Mouse (Mus musculus) midbrain, embryonic 13.5 days (tissue): Measurements from ENCODE around the gene Rbm10. TPM values are rescaled to one million over a fixed set of nuclear protein-coding genes. Genes with fewer than 3 reads are reported as not detected.

Source experiments
- ATAC-seq: fragments of 200-750 bp; cut with Nextera tagmentation; 2 replicates; pipeline ENCODE4 v1.8.0; 2017; ENCODE audit warnings: mild to moderate bottlenecking, moderate TSS enrichment, moderate library complexity
- H3K27ac ChIP-seq: fragments of 300-500 bp; sonication (generic); 2 replicates; pipeline ENCODE4 v1.5.1; 2015; ENCODE audit warnings: inconsistent platforms, mild to moderate bottlenecking, moderate library complexity
- H3K27me3 ChIP-seq: fragments of 300-500 bp; sonication (generic); 2 replicates; pipeline ENCODE4 v1.6.1; 2015; ENCODE audit warnings: mild to moderate bottlenecking, inconsistent platforms
- H3K36me3 ChIP-seq: fragments of 300-500 bp; sonication (generic); 2 replicates; pipeline ENCODE4 v1.6.1; 2015; ENCODE audit warnings: mild to moderate bottlenecking, inconsistent platforms
- H3K4me1 ChIP-seq: fragments of 300-500 bp; sonication (generic); replicated peaks from 2 replicates; pipeline ENCODE4 v1.6.1; 2015; ENCODE audit warnings: inconsistent platforms
- H3K4me2 ChIP-seq: fragments of 300-500 bp; sonication (generic); replicated peaks from 2 replicates; pipeline ENCODE4 v1.6.1; 2015; ENCODE audit warnings: moderate library complexity, mild to moderate bottlenecking, inconsistent platforms
- H3K4me3 ChIP-seq: fragments of 300-500 bp; sonication (generic); replicated peaks from 2 replicates; pipeline ENCODE4 v1.5.1; 2015; ENCODE audit warnings: mild to moderate bottlenecking, inconsistent platforms
- H3K9ac ChIP-seq: fragments of 300-500 bp; sonication (generic); replicated peaks from 2 replicates; pipeline ENCODE4 v1.6.1; 2015; ENCODE audit warnings: mild to moderate bottlenecking, inconsistent platforms
- H3K9me3 ChIP-seq: fragments of 300-500 bp; sonication (generic); 2 replicates; pipeline ENCODE4 v1.6.1; 2016; ENCODE audit warnings: mild to moderate bottlenecking, inconsistent platforms
- WGBS: fragments of 180-500 bp; shearing (Covaris S2); methylation state at CpG from one replicate; pipeline ENCODE4 v1.1.7; 2015; 5-methylcytosine and 5-hydroxymethylcytosine counted together
- polyA plus RNA-seq: library from polyadenylated mRNA; unstranded; fragments of >200 nt; fragmentation: Nextera tagmentation; extraction: Ambion mirVana; gene quantifications from 2 replicates; pipeline ENCODE4 v1.2.1, GENCODE M21; 2015

Rbm10 gene
- polyA plus RNA-seq, 1 experiment from 2014 or later: 81.7 TPM

DNA sequence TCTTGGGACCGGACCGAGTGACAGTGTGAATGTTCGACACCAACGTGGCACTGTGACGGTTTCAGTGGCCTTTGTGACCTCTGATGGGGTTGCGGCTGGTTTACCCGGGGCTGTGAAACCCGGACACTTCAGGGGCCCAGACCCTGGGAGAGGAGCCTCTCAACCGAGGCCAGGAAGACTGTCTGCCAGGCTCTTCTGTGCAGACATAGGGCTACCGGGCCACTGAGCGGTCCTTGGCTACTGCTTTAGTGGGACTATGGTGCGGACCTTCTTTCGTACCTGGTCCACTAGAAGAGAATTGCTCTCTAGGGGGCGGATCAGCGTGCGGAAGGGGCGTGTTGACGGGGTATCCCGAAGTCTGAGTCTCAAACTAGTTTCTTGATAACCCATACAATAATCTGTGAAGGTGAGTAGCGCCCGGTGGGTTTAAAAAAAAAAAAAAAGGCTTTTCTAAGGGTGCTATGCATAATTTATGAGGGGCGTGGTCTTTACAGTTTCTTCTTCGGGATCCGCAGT lies 41.6 kb downstream of the Rbm10 start:
- Histone ChIP-seq H3K36me3 (no peaks in the 10 kb centered on the region), H3K27me3 (no peaks in the 10 kb centered on the region), H3K4me1 (peaks cover 5% of the 10 kb centered on the region; the same call in 1 of the 2 replicates), H3K9ac (peak overlapping the region; percentile 25; the same call in 1 of the 2 replicates), H3K27ac (no peak overlapping the region), H3K4me3 (peak overlapping the region; percentile 46), H3K9me3 (no peaks in the 10 kb centered on the region), H3K4me2 (peak overlapping the region; percentile 72)
- whole genome bisulfite sequencing: 17% methylated on average over 24 of the region's 24 CpGs
- no peak for ATAC-seq

DNA sequence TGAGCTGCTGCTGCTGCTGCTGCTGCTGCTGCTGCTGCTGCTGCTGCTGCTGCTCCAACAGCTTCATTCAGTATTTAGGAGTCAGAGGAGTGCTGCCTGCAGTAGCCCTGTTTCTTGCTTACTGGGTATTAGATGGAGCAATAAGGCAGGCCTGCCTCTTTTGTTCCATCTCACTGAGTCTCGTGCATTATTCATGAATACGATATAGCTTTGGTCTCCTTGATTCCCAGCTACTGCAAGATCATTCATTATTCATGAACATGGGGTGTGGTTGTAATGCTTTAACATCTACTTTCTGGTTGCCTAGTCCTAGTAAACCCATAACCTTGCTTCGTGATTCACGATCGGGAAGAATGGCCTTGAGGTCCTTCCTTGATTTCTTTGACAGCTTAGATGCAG lies 45.0 kb downstream of the Rbm10 start:
- Histone ChIP-seq H3K36me3 (0 out of 2 replicates have a peak, but pooled peaks cover 3% of the 10 kb centered on the region), H3K9ac (no peak overlapping the region), H3K9me3 (no peaks in the 10 kb centered on the region), H3K4me3 (peak overlapping the region; percentile 66; the same call in 1 of the 2 replicates), H3K4me1 (peaks cover 35% of the 10 kb centered on the region), H3K27me3 (no peaks in the 10 kb centered on the region), H3K27ac (peak overlapping the region; percentile 89), H3K4me2 (peak overlapping the region; percentile 31)
- 31% methylated on average over 5 of the region's 5 CpGs for WGBS
- ATAC-seq: peak; percentile 78

- ATAC-seq: peak; percentile 89
- 17% methylated on average over 28 of the region's 28 CpGs for WGBS
- H3K9me3 ChIP-seq: no peaks in the 10 kb centered on the region
- H3K4me2 ChIP-seq: peak overlapping the region; percentile 62
- H3K36me3 ChIP-seq: peaks cover 9% of the 10 kb centered on the region; the same call in 1 of the 2 replicates
- H3K27ac ChIP-seq: peak overlapping the region; percentile 90
- peak overlapping the region; percentile 82 for H3K9ac ChIP-seq
- peaks cover 35% of the 10 kb centered on the region for H3K4me1 ChIP-seq
- no peaks in the 10 kb centered on the region for H3K27me3 ChIP-seq
- H3K4me3 ChIP-seq: peak overlapping the region; percentile 66
These were observed 45.6 kb downstream of the Rbm10 start for GRCm38 (mm10) chrX:20662716-20663443.

DNA sequence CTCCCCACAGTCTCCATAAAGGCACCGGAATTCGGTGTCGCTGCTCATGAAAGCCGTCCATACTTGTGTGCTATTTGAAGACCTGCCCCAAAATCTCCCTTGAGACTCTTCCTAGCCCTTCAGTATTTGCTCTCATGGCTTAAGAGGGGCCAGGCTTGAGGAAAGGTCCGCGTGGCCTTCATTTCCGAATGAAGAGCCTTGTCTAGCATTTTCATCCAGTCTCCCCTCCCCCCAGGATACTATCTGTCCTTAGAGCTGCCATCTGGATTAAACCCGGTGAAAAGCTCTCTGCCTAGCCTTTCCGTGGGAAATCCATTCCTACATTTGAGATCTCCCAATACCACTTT lies 46.1 kb downstream of the Rbm10 start:
- ATAC-seq: no peak
- Histone ChIP-seq H3K9me3 (no peaks in the 10 kb centered on the region), H3K27me3 (no peaks in the 10 kb centered on the region), H3K36me3 (peaks cover 14% of the 10 kb centered on the region), H3K4me2 (peak overlapping the region; percentile 62), H3K4me3 (peak overlapping the region; percentile 66), H3K9ac (peak overlapping the region; percentile 82), H3K4me1 (peaks cover 35% of the 10 kb centered on the region), H3K27ac (peak overlapping the region; percentile 90)
- 25% methylated on average over 9 of the region's 9 CpGs for WGBS

GRCm38 (mm10) chrX:20687519-20688067 lies 70.3 kb downstream of the Rbm10 start, which contains the start of gene Cdk16:
TSS of gene Cdk16 (plus strand) at chrX:20687954.
- peak within 1 kb of the TSS; percentile 66 for H3K4me2 ChIP-seq
- no peaks in the 10 kb centered on the region for H3K27me3 ChIP-seq
- H3K36me3 ChIP-seq: peaks cover 14% of the 10 kb centered on the region
- peak within 1 kb of the TSS; percentile 95 for H3K27ac ChIP-seq
- peak; percentile 87 for ATAC-seq
- peaks cover 26% of the 10 kb centered on the region for H3K4me1 ChIP-seq
- 21% methylated on average over 16 of the region's 16 CpGs for WGBS
- H3K9me3 ChIP-seq: no peaks in the 10 kb centered on the region
- peak within 1 kb of the TSS; percentile 88 for H3K9ac ChIP-seq
- H3K4me3 ChIP-seq: peak within 1 kb of the TSS; percentile 63

DNA sequence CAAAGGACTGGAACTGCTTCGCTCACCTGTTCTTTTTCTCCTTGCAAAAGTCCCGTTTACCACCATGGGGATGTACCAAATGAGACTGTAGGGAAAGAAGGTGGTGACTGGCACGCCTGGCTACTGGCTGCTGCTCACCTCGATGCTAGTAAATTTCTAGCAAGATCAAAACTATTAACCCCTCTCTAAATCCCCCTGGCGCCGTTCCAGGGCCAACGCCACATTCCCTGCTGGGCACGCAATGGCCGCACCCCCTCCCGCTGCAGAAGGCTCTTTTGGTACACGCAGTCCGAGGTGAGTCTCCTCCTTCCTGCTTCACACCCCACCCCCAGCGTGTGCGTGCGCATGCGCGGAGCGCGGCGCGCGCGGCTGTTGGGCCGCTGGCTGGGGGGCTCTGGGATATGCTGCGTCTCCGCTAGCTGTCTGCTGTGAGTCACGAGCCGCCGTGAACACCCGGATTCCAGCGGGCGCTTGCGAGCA lies 70.8 kb downstream of the Rbm10 start:
- H3K27ac ChIP-seq: peak overlapping the region; percentile 95
- 31% methylated on average over 33 of the region's 33 CpGs for WGBS
- peak overlapping the region; percentile 66 for H3K4me2 ChIP-seq
- peak overlapping the region; percentile 88 for H3K9ac ChIP-seq
- peaks cover 10% of the 10 kb centered on the region for H3K36me3 ChIP-seq
- peak overlapping the region; percentile 63 for H3K4me3 ChIP-seq
- ATAC-seq: peak; percentile 94
- peaks cover 26% of the 10 kb centered on the region for H3K4me1 ChIP-seq
- H3K9me3 ChIP-seq: no peaks in the 10 kb centered on the region
- H3K27me3 ChIP-seq: no peaks in the 10 kb centered on the region

GRCm38 (mm10) chrX:20688615-20689014 lies 71.3 kb downstream of the Rbm10 start:
- H3K36me3 ChIP-seq: peaks cover 11% of the 10 kb centered on the region
- peak overlapping the region; percentile 66 for H3K4me2 ChIP-seq
- peak overlapping the region; percentile 63 for H3K4me3 ChIP-seq
- peaks cover 26% of the 10 kb centered on the region for H3K4me1 ChIP-seq
- H3K9ac ChIP-seq: peak overlapping the region; percentile 88
- peak; percentile 74 for ATAC-seq
- peak overlapping the region; percentile 95 for H3K27ac ChIP-seq
- H3K9me3 ChIP-seq: no peaks in the 10 kb centered on the region
- no peaks in the 10 kb centered on the region for H3K27me3 ChIP-seq
- WGBS: 24% methylated on average over 30 of the region's 35 CpGs

- Histone ChIP-seq H3K4me3 (no peak overlapping the region), H3K27ac (no peak overlapping the region), H3K9ac (no peak overlapping the region), H3K4me2 (no peak overlapping the region), H3K9me3 (no peaks in the 10 kb centered on the region), H3K4me1 (peaks cover 26% of the 10 kb centered on the region), H3K27me3 (no peaks in the 10 kb centered on the region), H3K36me3 (peaks cover 35% of the 10 kb centered on the region)
- ATAC-seq: no peak
- WGBS: 83% methylated on average over 3 of the region's 3 CpGs
These were observed 74.3 kb downstream of the Rbm10 start for GRCm38 (mm10) chrX:20691566-20691965.

DNA sequence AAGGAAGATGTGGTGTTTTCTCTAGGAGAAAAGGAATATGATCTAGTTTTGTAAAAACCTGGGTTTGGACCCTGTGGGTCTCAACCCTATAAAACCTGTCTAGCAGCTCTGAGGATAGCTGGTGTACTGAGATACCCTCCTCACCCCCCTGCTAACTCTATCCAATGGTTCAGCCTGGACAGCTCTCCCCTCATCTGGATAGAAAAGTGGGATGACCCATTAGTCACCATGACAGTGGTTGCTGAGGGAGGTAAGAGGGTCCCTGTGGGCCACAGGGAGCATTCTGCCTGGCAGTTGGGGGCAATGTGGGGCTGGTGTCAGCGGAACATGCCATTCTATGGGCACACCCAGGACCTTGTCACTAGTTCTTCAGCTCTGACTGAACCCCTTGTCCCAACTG lies 75.3 kb downstream of the Rbm10 start:
- Histone ChIP-seq H3K4me3 (no peak overlapping the region), H3K4me1 (peaks cover 19% of the 10 kb centered on the region), H3K4me2 (no peak overlapping the region), H3K9ac (no peak overlapping the region), H3K9me3 (no peaks in the 10 kb centered on the region), H3K27me3 (no peaks in the 10 kb centered on the region), H3K27ac (no peak overlapping the region), H3K36me3 (peaks cover 45% of the 10 kb centered on the region)
- ATAC-seq: no peak
- WGBS: 75% methylated on average over 1 of the region's 1 CpGs

DNA sequence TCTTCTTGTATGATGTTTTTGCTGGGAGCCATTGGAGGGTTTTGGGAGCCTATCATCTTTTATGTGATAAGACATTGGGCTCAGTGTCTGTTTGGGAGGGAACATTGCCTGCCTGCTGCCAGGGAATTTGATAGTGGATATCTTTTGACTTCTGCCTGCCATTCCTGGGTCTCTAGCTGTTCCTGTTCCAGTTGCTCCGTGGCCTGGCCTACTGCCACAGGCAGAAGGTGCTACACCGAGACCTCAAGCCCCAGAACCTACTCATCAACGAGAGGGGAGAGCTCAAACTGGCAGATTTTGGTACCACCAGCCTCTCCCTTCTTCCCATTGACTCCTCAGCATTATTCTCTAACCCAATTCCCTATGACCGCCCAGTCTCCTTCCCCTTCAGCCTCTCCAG lies 78.5 kb downstream of the Rbm10 start:
- no peak overlapping the region for H3K27ac ChIP-seq
- no peaks in the 10 kb centered on the region for H3K9me3 ChIP-seq
- no peak overlapping the region for H3K4me3 ChIP-seq
- peaks cover 65% of the 10 kb centered on the region for H3K36me3 ChIP-seq
- WGBS: 87% methylated on average over 4 of the region's 4 CpGs
- no peak overlapping the region for H3K9ac ChIP-seq
- no peak overlapping the region for H3K4me2 ChIP-seq
- H3K4me1 ChIP-seq: no peaks in the 10 kb centered on the region; the same call in 1 of the 2 replicates
- H3K27me3 ChIP-seq: no peaks in the 10 kb centered on the region
- ATAC-seq: no peak
